Mouse (Mus musculus) CH12.LX (cell line): Measurements from ENCODE around the gene Ube2j2. TPM values are rescaled to one million over a fixed set of nuclear protein-coding genes. Genes with fewer than 3 reads are reported as not detected.

Experiments used
- DNase-seq: peaks from one replicate; pipeline ENCODE4 v3.0.0-alpha.2; 2013; ENCODE audit errors: extremely low read depth
- H3K27ac ChIP-seq: 2 replicates; pipeline ENCODE4 v1.5.1; 2012; ENCODE audit warnings: low read depth, mild to moderate bottlenecking, control low read depth, moderate library complexity; ENCODE audit not compliant: insufficient read depth
- H3K27me3 ChIP-seq: replicated peaks from 2 replicates; pipeline ENCODE3; 2012; ENCODE audit warnings: inconsistent platforms
- H3K36me3 ChIP-seq, 2 experiments: replicated peaks in 1 of 2; 2 replicates each; pipeline versions ENCODE3 to v1.6.1; 2012; ENCODE audit warnings: inconsistent platforms in 1 of 2, low read length in 1 of 2, mild to moderate bottlenecking in 1 of 2, mixed read lengths in 1 of 2, moderate library complexity in 1 of 2; ENCODE audit not compliant: control insufficient read depth in 1 of 2, insufficient read depth in 1 of 2
- H3K4me1 ChIP-seq, 2 experiments: 2 replicates each; pipeline ENCODE4 v1.6.1; 2012; ENCODE audit warnings: inconsistent platforms in 1 of 2, moderate library complexity in 1 of 2; ENCODE audit not compliant: insufficient read depth in 2 of 2, control insufficient read depth in 1 of 2
- H3K4me2 ChIP-seq: 2 replicates; pipeline ENCODE4 v1.6.1; 2012; ENCODE audit warnings: low read depth, mild to moderate bottlenecking, control low read depth; ENCODE audit not compliant: poor library complexity, insufficient read depth, severe bottlenecking
- H3K4me3 ChIP-seq, 3 experiments: fragments of 150-350 bp in 1 of 3; sonication (generic) in 1 of 3; replicated peaks in 1 of 3; 2 replicates each; pipeline versions ENCODE3 to v1.5.1; 2011 to 2012; ENCODE audit warnings: low read depth in 2 of 3, low read length in 2 of 3, mild to moderate bottlenecking in 2 of 3, moderate library complexity in 2 of 3, control low read depth in 1 of 3, improper control_type of control experiment in 1 of 3, inconsistent platforms in 1 of 3, mixed read lengths in 1 of 3; ENCODE audit not compliant: poor library complexity in 1 of 3
- H3K79me2 ChIP-seq: replicated peaks from 2 replicates; pipeline ENCODE4 v1.6.1; 2012; ENCODE audit warnings: mild to moderate bottlenecking, moderate library complexity; ENCODE audit not compliant: control insufficient read depth, poor library complexity, insufficient read depth, severe bottlenecking; ENCODE audit errors: extremely low read depth
- H3K9ac ChIP-seq: 2 replicates; pipeline ENCODE4 v1.6.1; 2012; ENCODE audit warnings: low read depth, mild to moderate bottlenecking, control low read depth, moderate library complexity; ENCODE audit not compliant: insufficient read depth
- H3K9me3 ChIP-seq: replicated peaks from 2 replicates; pipeline ENCODE3; 2012; ENCODE audit warnings: low read length, inconsistent platforms, mixed read lengths
- BHLHE40 ChIP-seq: IDR thresholded peaks from 2 replicates; pipeline ENCODE4 v1.6.1; 2011; ENCODE audit warnings: mild to moderate bottlenecking, low read depth, low read length, improper control_type of control experiment
- CHD2 ChIP-seq: IDR thresholded peaks from 2 replicates; pipeline ENCODE4 v1.6.1; 2011; ENCODE audit warnings: low read length, improper control_type of control experiment
- CTCF ChIP-seq, 2 experiments: IDR thresholded peaks in 1 of 2; conservative IDR thresholded peaks in 1 of 2; 2 replicates each; pipeline ENCODE4 v1.5.1; 2011 to 2012; ENCODE audit warnings: low read depth in 2 of 2, low read length in 2 of 2, improper control_type of control experiment in 1 of 2, inconsistent platforms in 1 of 2, mild to moderate bottlenecking in 1 of 2, moderate library complexity in 1 of 2
- E2F4 ChIP-seq: IDR thresholded peaks from 2 replicates; pipeline ENCODE4 v1.6.1; 2011; ENCODE audit warnings: low read depth, low read length, improper control_type of control experiment; ENCODE audit not compliant: insufficient replicate concordance
- GABPA ChIP-seq: IDR thresholded peaks from 2 replicates; pipeline ENCODE4 v1.6.1; 2012; ENCODE audit warnings: low read depth, low read length, improper control_type of control experiment, inconsistent platforms; ENCODE audit not compliant: insufficient replicate concordance
- HCFC1 ChIP-seq: IDR thresholded peaks from 2 replicates; pipeline ENCODE4 v1.6.1; 2012; ENCODE audit warnings: low read depth, mild to moderate bottlenecking, inconsistent platforms, low read length, improper control_type of control experiment
- KAT2A ChIP-seq: IDR thresholded peaks from 2 replicates; pipeline ENCODE4 v1.6.1; 2012; ENCODE audit warnings: low read length, improper control_type of control experiment, inconsistent platforms; ENCODE audit not compliant: insufficient replicate concordance
- MEF2A ChIP-seq: IDR thresholded peaks from 2 replicates; pipeline ENCODE4 v1.6.1; 2014; ENCODE audit warnings: low read depth, mild to moderate bottlenecking, inconsistent platforms, low read length, improper control_type of control experiment, borderline replicate concordance
- MXI1 ChIP-seq: IDR thresholded peaks from 2 replicates; pipeline ENCODE4 v1.6.1; 2011; ENCODE audit warnings: mild to moderate bottlenecking, low read depth, low read length, improper control_type of control experiment
- MYC ChIP-seq: IDR thresholded peaks from 2 replicates; pipeline ENCODE4 v1.6.1; 2011; ENCODE audit warnings: low read depth, mild to moderate bottlenecking, improper control_type of control experiment, low read length
- NELFE ChIP-seq: IDR thresholded peaks from 2 replicates; pipeline ENCODE4 v1.6.1; 2011; ENCODE audit warnings: low read depth, low read length, improper control_type of control experiment
- PAX5 ChIP-seq: IDR thresholded peaks from 2 replicates; pipeline ENCODE4 v1.6.1; 2012; ENCODE audit warnings: low read length, inconsistent platforms, mixed read lengths
- POLR2A ChIP-seq: IDR thresholded peaks from 2 replicates; pipeline ENCODE4 v1.6.1; 2011; ENCODE audit warnings: low read depth, mild to moderate bottlenecking, improper control_type of control experiment, low read length
- RAD21 ChIP-seq: IDR thresholded peaks from 2 replicates; pipeline ENCODE4 v1.6.1; 2011; ENCODE audit warnings: low read depth, mild to moderate bottlenecking, low read length, improper control_type of control experiment, moderate library complexity
- RCOR1 ChIP-seq: conservative IDR thresholded peaks from 2 replicates; pipeline ENCODE4 v1.6.1; 2012; ENCODE audit warnings: low read depth, mild to moderate bottlenecking, inconsistent platforms, low read length, improper control_type of control experiment
- SIN3A ChIP-seq: IDR thresholded peaks from 2 replicates; pipeline ENCODE4 v1.6.1; 2012; ENCODE audit warnings: low read length, improper control_type of control experiment, inconsistent platforms
- SMC3 ChIP-seq: IDR thresholded peaks from 2 replicates; pipeline ENCODE4 v1.6.1; 2011; ENCODE audit warnings: low read depth, low read length, improper control_type of control experiment
- UBTF ChIP-seq: IDR thresholded peaks from 2 replicates; pipeline ENCODE4 v1.6.1; 2012; ENCODE audit warnings: low read depth, mild to moderate bottlenecking, inconsistent platforms, low read length, improper control_type of control experiment, moderate library complexity
- USF1 ChIP-seq: IDR thresholded peaks from 2 replicates; pipeline ENCODE4 v1.6.1; 2014; ENCODE audit warnings: low read depth, mild to moderate bottlenecking, inconsistent platforms, low read length, improper control_type of control experiment
- ZMIZ1 ChIP-seq: IDR thresholded peaks from 2 replicates; pipeline ENCODE4 v1.6.1; 2012; ENCODE audit warnings: low read depth, mild to moderate bottlenecking, inconsistent platforms, low read length, improper control_type of control experiment
- ZNF384 ChIP-seq: IDR thresholded peaks from 2 replicates; pipeline ENCODE4 v1.6.1; 2012; ENCODE audit warnings: low read depth, low read length, improper control_type of control experiment, inconsistent platforms
- dilution Hi-C: fragments of 300-500 bp; cut with MboI; formaldehyde crosslinking; loops from 2 replicates; pipeline ENCODE4 v1.14.3; 2020; ENCODE audit warnings: low sequenced_read_pairs; ENCODE audit not compliant: extremely low pct_unique_long_range_greater_than_20kb, extremely low pct_ligation_motif_present
- in situ Hi-C: fragments of 300-500 bp; cut with MboI; formaldehyde crosslinking; loops from 3 replicates; pipeline ENCODE4 v1.14.3; 2019; ENCODE audit warnings: low sequenced_read_pairs, low pct_ligation_motif_present, low pct_unique_long_range_greater_than_20kb, mixed read lengths
- polyA plus RNA-seq: library from polyadenylated mRNA; unstranded; fragments of >175 nt; gene quantifications from 2 replicates; pipeline ENCODE4 v1.2.1, GENCODE M21; 2012; ENCODE audit warnings: low read depth; ENCODE audit not compliant: insufficient read length
- total RNA-seq, 2 experiments: library from RNA; depleted of rRNA; stranded (reverse); fragments of 300-350 nt in 1 of 2; fragments of >200 nt in 1 of 2; gene quantifications; 2 replicates each; pipeline ENCODE4 v1.2.3; 2012 to 2014

Ube2j2 gene
- total and polyA plus RNA-seq, 3 experiments = 73.5 to 144 (median 137) TPM

DNA sequence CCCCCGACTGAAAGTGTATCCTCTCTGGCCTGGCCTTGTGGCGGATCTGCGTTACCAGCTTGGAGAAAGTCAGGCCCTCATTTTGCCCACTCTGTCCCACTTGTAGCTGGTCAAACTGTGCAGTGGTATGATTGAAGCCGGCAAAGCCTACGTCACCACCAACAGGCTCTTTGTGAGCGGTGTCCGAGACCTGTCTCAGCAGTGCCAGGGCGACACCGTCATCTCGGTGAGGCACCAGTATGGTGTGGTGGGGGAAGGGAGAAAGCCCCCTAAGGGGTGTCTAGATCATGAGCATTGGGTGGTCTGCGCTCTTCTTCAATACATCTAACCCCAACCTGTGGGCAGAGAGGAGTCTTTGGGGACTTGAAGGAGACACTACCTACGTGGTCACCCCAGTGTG, 47.2 kb upstream of the Ube2j2 start:
- H3K4me3 ChIP-seq = no peak overlapping the region
- no peak overlapping the region for H3K27ac ChIP-seq
- in situ Hi-C loops (no loop called here), dilution Hi-C loops (no loop called here)
- DNase-seq = no peak
- TF ChIP-seq SMC3 (no peak), USF1 (no peak), MYC (no peak), RAD21 (no peak)
- no peaks in the 10 kb centered on the region for H3K27me3 ChIP-seq
- H3K4me1 ChIP-seq = peaks cover 23 to 40% of the 10 kb centered on the region in 2 experiments
- peaks cover 30 to 53% of the 10 kb centered on the region in 2 experiments for H3K36me3 ChIP-seq
- peaks cover 3% of the 10 kb centered on the region for H3K9me3 ChIP-seq
- no peak overlapping the region for H3K4me2 ChIP-seq
- H3K79me2 ChIP-seq = peaks cover 13% of the 10 kb centered on the region; the same call in 1 of the 2 replicates
- no peak overlapping the region for H3K9ac ChIP-seq

GRCm38 (mm10) chr4:155898318-155898717, 45.3 kb upstream of the Ube2j2 start:
- Histone ChIP-seq H3K4me2 (no peak overlapping the region), H3K9me3 (peaks cover 3% of the 10 kb centered on the region), H3K27ac (no peak overlapping the region), H3K79me2 (peaks cover 5% of the 10 kb centered on the region; the same call in 1 of the 2 replicates), H3K4me3 (no peak overlapping the region), H3K9ac (no peak overlapping the region), H3K27me3 (no peaks in the 10 kb centered on the region), H3K4me1 (peaks cover 20 to 32% of the 10 kb centered on the region in 2 experiments)
- DNase-seq = no peak
- dilution Hi-C loops (no loop called here), in situ Hi-C loops (no loop called here)
- TF ChIP-seq E2F4 (no peak), NELFE (no peak), UBTF (no peak), RCOR1 (no peak), POLR2A (no peak), KAT2A (no peak), BHLHE40 (no peak), GABPA (no peak), ZMIZ1 (no peak), RAD21 (no peak), SIN3A (no peak), MYC (no peak), CHD2 (no peak), HCFC1 (no peak), USF1 (no peak), MXI1 (no peak), MEF2A (no peak), CTCF (conservative IDR thresholded peaks at IDR 0.05 in 1 of 2, IDR thresholded peaks at IDR 0.05 in 1 of 2; ENCODE audit: low read depth in 2 of 2, low read length in 2 of 2) (no peak), ZNF384 (no peak), PAX5 (no peak)
- TF ChIP-seq, all 38 proteins: peak for 0
- H3K36me3 ChIP-seq = peaks cover 48 to 72% of the 10 kb centered on the region in 2 experiments
